Mouse (Mus musculus): Measurements from ENCODE around the gene Ttl.

The Ttl gene

GRCm38 (mm10) chr2:129065437-129066282 is at the start of gene Ttl:
Ttl (plus strand) TSS chr2:129065942.
- DNase-seq (ENCODE audit: low spot score): peak; percentile 87

- DNase-seq (ENCODE audit: low spot score): no peak
Observed at GRCm38 (mm10) chr2:129020106-129020505, 45.6 kb upstream of the Ttl start.

GRCm38 (mm10) chr2:129024820-129025219 is 40.9 kb upstream of the Ttl start:
- DNase-seq (ENCODE audit: low spot score): no peak

DNA sequence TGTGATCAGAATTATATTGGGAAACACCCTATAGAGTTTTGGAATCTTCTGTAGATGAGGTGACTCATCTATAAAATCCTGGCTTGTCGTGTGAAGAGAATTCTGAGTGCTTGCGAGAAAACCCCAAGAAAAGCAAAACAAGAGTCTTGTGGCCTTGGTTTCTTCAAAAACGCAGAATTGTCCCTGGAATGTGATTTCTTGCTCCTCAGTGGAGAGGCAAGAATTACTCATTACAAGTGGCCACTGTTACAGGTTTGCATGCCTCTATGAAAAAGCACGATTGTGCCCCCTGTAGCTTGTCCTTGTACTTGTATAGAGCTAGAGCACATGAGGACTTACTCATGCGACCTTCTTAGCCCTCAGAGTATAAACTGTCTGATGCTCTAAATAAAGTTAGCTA is 30.4 kb upstream of the Ttl start:
- DNase-seq (ENCODE audit: low spot score): no peak

DNA sequence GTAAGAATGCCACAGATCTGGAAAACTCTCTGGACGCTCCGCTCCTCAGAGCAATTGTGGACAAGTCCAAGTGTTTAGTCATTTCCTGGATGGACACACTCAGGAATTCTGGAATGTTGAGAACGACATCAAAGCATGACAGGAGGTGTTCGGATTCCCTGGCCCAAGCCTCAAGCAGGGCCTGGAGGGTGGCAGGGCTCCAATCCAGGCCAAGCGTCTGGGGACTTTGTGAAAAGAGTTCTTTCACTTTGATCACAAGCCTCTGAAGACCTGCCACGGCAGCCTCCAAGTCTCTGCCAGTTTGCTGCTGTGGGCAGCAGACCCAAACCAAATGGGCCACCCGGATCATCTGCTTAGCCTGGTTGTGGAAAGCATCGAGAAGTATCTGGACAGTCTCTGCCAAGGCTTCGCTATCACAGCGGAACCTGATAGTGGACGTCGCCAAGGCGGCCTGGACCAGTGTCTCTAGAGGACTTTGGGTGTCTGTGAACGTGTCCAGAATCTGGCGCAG is 27.3 kb upstream of the Ttl start:
- DNase-seq (ENCODE audit: low spot score): no peak

- peak; percentile 53 for DNase-seq (ENCODE audit: low spot score)
Observed at GRCm38 (mm10) chr2:129038937-129039631, 26.7 kb upstream of the Ttl start.

DNA sequence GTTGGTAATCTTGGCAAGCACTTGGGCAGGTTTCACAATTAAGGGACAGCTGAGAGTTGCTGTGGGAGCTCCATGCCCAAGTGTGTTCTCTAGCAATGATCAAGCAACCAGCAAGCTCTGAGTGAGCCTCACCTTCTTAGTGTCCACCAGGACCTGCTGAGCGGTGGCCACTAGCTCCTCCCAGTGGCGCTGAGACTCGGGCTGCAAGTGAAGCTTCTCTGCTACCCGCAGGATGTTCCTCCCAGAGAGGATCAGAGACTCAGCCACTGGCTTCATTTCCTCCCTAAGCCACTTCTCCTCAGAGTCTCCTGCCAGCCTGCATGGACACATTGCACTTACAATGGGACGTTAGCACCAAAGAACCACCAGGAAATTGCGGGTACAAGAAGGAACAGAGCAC is 25.2 kb upstream of the Ttl start:
- no peak for DNase-seq (ENCODE audit: low spot score)

GRCm38 (mm10) chr2:129046172-129046845 is 19.4 kb upstream of the Ttl start:
- no peak for DNase-seq (ENCODE audit: low spot score)

- no peak for DNase-seq (ENCODE audit: low spot score)
Observed at GRCm38 (mm10) chr2:129046846-129047196, 18.9 kb upstream of the Ttl start.

GRCm38 (mm10) chr2:129047811-129048210 is 17.9 kb upstream of the Ttl start, which contains the start of gene Vinac1:
Vinac1 (minus strand) TSS chr2:129048172.
- DNase-seq (ENCODE audit: low spot score): no peak

DNA sequence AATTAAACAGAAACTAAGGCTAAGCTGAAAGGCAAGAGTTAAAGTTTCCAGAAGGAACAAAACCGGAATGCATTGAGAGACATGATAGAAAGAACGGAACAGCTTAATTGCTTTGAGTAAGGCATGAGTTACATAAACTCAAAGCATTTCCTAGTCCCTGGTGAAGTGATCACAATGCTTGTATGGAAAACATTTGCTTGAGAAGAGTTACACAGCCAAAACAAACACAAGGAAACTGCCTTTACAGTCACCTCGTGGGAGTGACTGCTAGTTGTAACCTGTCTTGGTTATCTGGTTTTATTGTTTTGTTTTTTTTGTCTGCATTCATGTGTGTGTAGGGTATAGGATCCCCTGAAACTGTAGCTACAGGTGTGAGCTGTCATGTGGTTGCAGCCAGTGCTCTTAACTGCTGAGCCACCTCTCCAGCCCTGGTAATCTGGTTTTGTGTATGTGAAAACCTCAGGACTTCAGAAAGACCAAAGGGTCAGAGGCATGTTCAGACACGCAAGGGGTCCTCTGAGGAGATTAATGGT is 13.2 kb upstream of the Ttl start:
- DNase-seq (ENCODE audit: low spot score): no peak

- DNase-seq (ENCODE audit: low spot score): no peak
Observed at GRCm38 (mm10) chr2:129055741-129056140, 10.0 kb upstream of the Ttl start.

- DNase-seq (ENCODE audit: low spot score): peak; percentile 59
Observed at GRCm38 (mm10) chr2:129056597-129056996, 9.1 kb upstream of the Ttl start.

GRCm38 (mm10) chr2:129057256-129057655 is 8.5 kb upstream of the Ttl start:
- no peak for DNase-seq (ENCODE audit: low spot score)

DNA sequence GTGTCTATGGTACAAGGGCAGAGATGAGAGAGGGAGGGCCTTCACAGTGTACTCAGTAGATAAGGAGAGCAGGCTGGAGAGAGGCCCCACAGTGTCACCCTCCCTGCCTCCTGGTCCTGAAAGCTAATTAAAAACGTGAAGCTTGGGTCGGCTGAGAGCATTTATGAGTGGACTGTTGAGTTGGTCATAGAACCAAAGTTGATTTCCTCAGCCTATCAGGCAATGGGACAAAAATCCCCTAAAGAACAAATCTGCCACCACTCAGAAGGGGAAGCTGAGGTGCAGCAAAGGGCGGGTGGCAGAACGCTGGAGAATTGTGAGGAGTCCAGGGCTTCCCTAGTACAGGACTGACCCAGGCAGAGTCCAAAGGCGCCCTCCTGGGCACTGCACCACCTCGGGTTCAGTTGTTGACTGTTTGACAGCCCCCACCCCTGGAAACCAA is 7.8 kb upstream of the Ttl start:
- DNase-seq (ENCODE audit: low spot score): no peak

- no peak for DNase-seq (ENCODE audit: low spot score)
Observed at GRCm38 (mm10) chr2:129061456-129062059, 4.2 kb upstream of the Ttl start.

GRCm38 (mm10) chr2:129066326-129066725 is 584 bp downstream of the Ttl start:
- DNase-seq (ENCODE audit: low spot score): peak; percentile 60

- no peak for DNase-seq (ENCODE audit: low spot score)
Observed at GRCm38 (mm10) chr2:129070296-129070695, 4.6 kb downstream of the Ttl start.

DNA sequence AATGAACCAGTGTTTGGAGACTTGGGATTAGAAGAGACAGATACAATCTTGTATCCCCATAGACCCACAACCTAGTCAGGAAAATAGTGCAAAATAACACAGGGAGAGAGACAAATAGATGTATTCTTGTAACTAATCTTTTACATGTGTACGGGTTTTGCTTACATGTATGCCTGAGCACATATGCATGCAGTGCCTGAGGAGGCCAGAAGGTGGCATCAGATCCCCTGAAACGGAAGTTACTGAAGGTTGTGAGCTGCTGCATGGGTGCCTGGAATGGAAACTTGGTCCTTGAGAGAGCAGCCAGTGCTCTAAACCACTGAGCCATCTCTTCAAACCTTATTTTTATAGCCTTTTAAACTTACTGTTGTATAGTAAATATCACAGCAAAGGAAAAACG is 12.6 kb downstream of the Ttl start:
- no peak for DNase-seq (ENCODE audit: low spot score)

- DNase-seq (ENCODE audit: low spot score): no peak
Observed at GRCm38 (mm10) chr2:129079194-129079593, 13.5 kb downstream of the Ttl start.

- DNase-seq (ENCODE audit: low spot score): no peak
Observed at GRCm38 (mm10) chr2:129081097-129081496, 15.4 kb downstream of the Ttl start.

- no peak for DNase-seq (ENCODE audit: low spot score)
Observed at GRCm38 (mm10) chr2:129083514-129083913, 17.8 kb downstream of the Ttl start.

All from testis, postnatal 10 days (tissue).